Mouse (Mus musculus) layer of hippocampus, adult 2 months (tissue): ENCODE measurements around the gene Spag9. TPM values are rescaled to one million over a fixed set of nuclear protein-coding genes. Genes with fewer than 3 reads are reported as not detected.

Source experiments
- DNase-seq, 2 experiments: peaks; one replicate each; pipeline ENCODE4 v3.0.0; 2022; ENCODE audit warnings: low spot score in 2 of 2
- H3K27ac ChIP-seq: fragments of 200-600 bp; 2 replicates; pipeline ENCODE4 v1.8.1; 2022
- H3K4me3 ChIP-seq: fragments of 200-600 bp; 2 replicates; pipeline ENCODE4 v1.8.1; 2022; ENCODE audit warnings: mild to moderate bottlenecking
- CTCF ChIP-seq: fragments of 200-600 bp; conservative IDR thresholded peaks from 2 replicates; pipeline ENCODE4 v1.8.1; 2022; ENCODE audit warnings: antibody characterized with exemption, mild to moderate bottlenecking, moderate library complexity
- total RNA-seq, 2 experiments: library from RNA; stranded (reverse); gene quantifications; 2 replicates each; pipeline ENCODE4 v1.2.3; 2021

Gene Spag9
- total RNA-seq, 2 experiments from 2014 or later, result 213 to 217 TPM

GRCm38 (mm10) chr11:93967381-93967780 lies 28.5 kb upstream of the Spag9 start:
- Histone ChIP-seq H3K4me3 (peak overlapping the region; percentile 73), H3K27ac (peak overlapping the region; percentile 94)
- no peak for TF ChIP-seq CTCF
- no peak for DNase-seq

GRCm38 (mm10) chr11:93968005-93968847 lies 27.7 kb upstream of the Spag9 start, which contains the start of the genes Gm20390 and Nme1:
Gene Gm20390 (minus strand): TSS chr11:93968293.
Gene Nme1 (minus strand): TSS chr11:93968521.
- Histone ChIP-seq H3K27ac (peak within 1 kb of the TSS; percentile 94), H3K4me3 (peak within 1 kb of the TSS; percentile 73)
- TF ChIP-seq CTCF, result peak; percentile 89
- DNase-seq, result peak; percentile 97

- no peak for TF ChIP-seq CTCF
- peak overlapping the region; percentile 94 for H3K27ac ChIP-seq
- peak overlapping the region; percentile 49 for H3K4me3 ChIP-seq
- no peak for DNase-seq
Measured at GRCm38 (mm10) chr11:93968848-93969128, 27.1 kb upstream of the Spag9 start.

GRCm38 (mm10) chr11:93969171-93969570 lies 26.7 kb upstream of the Spag9 start:
- TF ChIP-seq CTCF, result no peak
- Histone ChIP-seq H3K4me3 (no peak overlapping the region), H3K27ac (peak overlapping the region; percentile 94)
- no peak for DNase-seq

- TF ChIP-seq CTCF, result no peak
- no peak overlapping the region for H3K27ac ChIP-seq
- no peak for DNase-seq
- H3K4me3 ChIP-seq, result no peak overlapping the region
Measured at GRCm38 (mm10) chr11:93969799-93970198, 26.1 kb upstream of the Spag9 start.

- Histone ChIP-seq H3K27ac (no peak overlapping the region), H3K4me3 (no peak overlapping the region)
- DNase-seq, result no peak
- no peak for TF ChIP-seq CTCF
Measured at GRCm38 (mm10) chr11:93972951-93973350, 22.9 kb upstream of the Spag9 start.

- no peak overlapping the region for H3K4me3 ChIP-seq
- no peak for DNase-seq
- H3K27ac ChIP-seq, result no peak overlapping the region
- no peak for TF ChIP-seq CTCF
Measured at GRCm38 (mm10) chr11:93979502-93980049, 16.3 kb upstream of the Spag9 start.

- no peak overlapping the region for H3K4me3 ChIP-seq
- DNase-seq, result no peak
- H3K27ac ChIP-seq, result no peak overlapping the region
- TF ChIP-seq CTCF, result no peak
Measured at GRCm38 (mm10) chr11:93984619-93985018, 11.3 kb upstream of the Spag9 start.

GRCm38 (mm10) chr11:93985265-93985664 lies 10.6 kb upstream of the Spag9 start:
- no peak for TF ChIP-seq CTCF
- no peak overlapping the region for H3K4me3 ChIP-seq
- no peak for DNase-seq
- no peak overlapping the region for H3K27ac ChIP-seq

GRCm38 (mm10) chr11:93986298-93986697 lies 9.6 kb upstream of the Spag9 start:
- H3K27ac ChIP-seq, result no peak overlapping the region
- no peak for TF ChIP-seq CTCF

GRCm38 (mm10) chr11:93987026-93987425 lies 8.9 kb upstream of the Spag9 start:
- H3K4me3 ChIP-seq, result no peak overlapping the region
- H3K27ac ChIP-seq, result no peak overlapping the region
- DNase-seq, result no peak
- TF ChIP-seq CTCF, result no peak

More at GRCm38 (mm10) chr11:93986298-93986697, 9.6 kb upstream of the Spag9 start:
- DNase-seq, result no peak
- no peak overlapping the region for H3K4me3 ChIP-seq

- DNase-seq, result no peak
- no peak overlapping the region for H3K4me3 ChIP-seq
- peak overlapping the region; percentile 53 for H3K27ac ChIP-seq
- TF ChIP-seq CTCF, result no peak
Measured at GRCm38 (mm10) chr11:93987625-93988327, 8.1 kb upstream of the Spag9 start.

GRCm38 (mm10) chr11:93988328-93989062 lies 7.4 kb upstream of the Spag9 start:
- TF ChIP-seq CTCF, result no peak

More at GRCm38 (mm10) chr11:93988328-93989062, 7.4 kb upstream of the Spag9 start:
- Histone ChIP-seq H3K4me3 (no peak overlapping the region), H3K27ac (peak overlapping the region; percentile 53)
- DNase-seq, result no peak
